10 mouse cellular contexts compared by ENCODE assay signal in the genomic region with DNA sequence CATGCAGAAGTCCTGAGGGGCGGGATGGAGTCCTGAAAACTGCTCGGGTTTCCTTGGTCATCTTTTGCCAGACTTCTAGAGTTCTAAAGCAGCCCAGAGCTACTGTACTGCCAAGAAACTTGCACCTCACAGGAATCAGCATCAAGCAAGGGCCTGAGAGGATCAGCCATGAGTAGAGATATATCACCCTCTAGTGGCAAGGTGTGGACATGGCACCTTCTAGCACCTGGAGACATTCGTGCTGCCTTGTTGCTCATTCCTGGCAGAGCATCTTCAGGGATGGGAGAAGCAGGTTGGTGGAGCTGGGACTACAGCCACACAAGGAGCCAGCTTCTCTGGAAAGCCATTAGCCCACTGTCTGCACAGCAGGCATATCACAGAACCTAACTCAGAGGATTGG. TPM values are rescaled to one million over a fixed set of nuclear protein-coding genes. Genes with fewer than 3 reads are reported as not detected.
DNase-seq lines count a peak whose midpoint lies in the region; ATAC-seq and TF ChIP-seq lines count a peak whose summit lies in the region.
"Had no signal": no experiment of that assay in that cellular context is flagged by ENCODE, and none has a peak within 500 bp of the region (broad histone marks: within the 10 kb centered on the region; RNA-seq: fewer than 3 reads in every experiment).

No protein-coding gene starts in this region.

- no peak overlapping the region for H3K9ac ChIP-seq in embryonic facial prominence, embryonic 14.5 days (ENCODE audit: low read depth, low read length)
- H3K9ac ChIP-seq in intestine, embryonic 16.5 days (ENCODE audit: low read depth, low read length) = no peak overlapping the region
- H3K9ac ChIP-seq in neural tube, embryonic 11.5 days (ENCODE audit: low read length) = no peak overlapping the region
- H3K9ac ChIP-seq: heart, embryonic 15.5 days had no signal

- H3K4me1 ChIP-seq in bone marrow macrophage, adult 2 months (ENCODE audit: control insufficient read depth, insufficient read depth, low read length) = no peaks in the 10 kb centered on the region
- no peaks in the 10 kb centered on the region for H3K4me1 ChIP-seq in embryonic facial prominence, embryonic 14.5 days (ENCODE audit: control insufficient read depth, insufficient read depth, low read length)
- H3K4me1 ChIP-seq in intestine, embryonic 16.5 days (ENCODE audit: control insufficient read depth, insufficient read depth, low read length) = no peaks in the 10 kb centered on the region
- no peaks in the 10 kb centered on the region for H3K4me1 ChIP-seq in limb, embryonic 10.5 days
- no peaks in the 10 kb centered on the region for H3K4me1 ChIP-seq in neural tube, embryonic 11.5 days (ENCODE audit: control insufficient read depth, insufficient read depth, low read length)
- H3K4me1 ChIP-seq: heart, embryonic 15.5 days had no signal

- ATAC-seq in embryonic facial prominence, embryonic 14.5 days (ENCODE audit: low read depth) = no peak
- peak; percentile 52 for ATAC-seq in intestine, embryonic 16.5 days
- ATAC-seq in neural tube, embryonic 11.5 days (ENCODE audit: insufficient read depth, low FRiP score, low TSS enrichment) = no peak

- no peaks in the 10 kb centered on the region for H3K27me3 ChIP-seq in embryonic facial prominence, embryonic 14.5 days (replicated peaks; ENCODE audit: control insufficient read depth, insufficient read depth, low read length)
- no peaks in the 10 kb centered on the region for H3K27me3 ChIP-seq in intestine, embryonic 16.5 days (replicated peaks; ENCODE audit: control insufficient read depth, insufficient read depth, low read length)
- no peaks in the 10 kb centered on the region for H3K27me3 ChIP-seq in limb, embryonic 10.5 days (ENCODE audit: low read depth, poor library complexity, severe bottlenecking)
- H3K27me3 ChIP-seq in neural tube, embryonic 11.5 days (ENCODE audit: control insufficient read depth, insufficient read depth, low read length) = no peaks in the 10 kb centered on the region
- H3K27me3 ChIP-seq: heart, embryonic 15.5 days had no signal

- peak; percentile 32 for DNase-seq in ovary, postnatal 14 days (ENCODE audit: low spot score)
- no peak for DNase-seq in ovary, postnatal 36 days (ENCODE audit: low spot score)
- DNase-seq in embryonic facial prominence, embryonic 14.5 days (ENCODE audit: low spot score) = peak; percentile 65
- peak; percentile 66 for DNase-seq in limb, embryonic 10.5 days (ENCODE audit: low spot score)
- peak; percentile 56 for DNase-seq in neural tube, embryonic 11.5 days (ENCODE audit: low spot score)
- peak; percentile 53 for DNase-seq in thymus, postnatal 25 days

- H3K4me3 ChIP-seq in bone marrow macrophage, adult 2 months (ENCODE audit: insufficient read depth, low read length) = no peak overlapping the region
- no peak overlapping the region for H3K4me3 ChIP-seq in embryonic facial prominence, embryonic 14.5 days (ENCODE audit: low read depth, low read length)
- H3K4me3 ChIP-seq in intestine, embryonic 16.5 days (ENCODE audit: low read length) = no peak overlapping the region
- no peak overlapping the region for H3K4me3 ChIP-seq in limb, embryonic 10.5 days
- no peak overlapping the region for H3K4me3 ChIP-seq in neural tube, embryonic 11.5 days (ENCODE audit: low read depth, low read length)
- H3K4me3 ChIP-seq: heart, embryonic 15.5 days had no signal

- H3K27ac ChIP-seq in bone marrow macrophage, adult 2 months (ENCODE audit: insufficient read depth, low read depth, low read length) = no peak overlapping the region
- H3K27ac ChIP-seq in embryonic facial prominence, embryonic 14.5 days (replicated peaks; ENCODE audit: low read depth, low read length) = no peak overlapping the region
- H3K27ac ChIP-seq in intestine, embryonic 16.5 days (ENCODE audit: low read length) = no peak overlapping the region
- no peak overlapping the region for H3K27ac ChIP-seq in limb, embryonic 10.5 days
- H3K27ac ChIP-seq in neural tube, embryonic 11.5 days (ENCODE audit: low read depth, low read length) = no peak overlapping the region
- H3K27ac ChIP-seq: heart, embryonic 15.5 days had no signal

- TF ChIP-seq CTCF in bone marrow macrophage, adult 2 months (IDR thresholded peaks at IDR 0.05; ENCODE audit: low read depth, low read length) = peak; percentile 64; the same call in 1 of the 2 replicates

- 37% methylated on average over 3 of the region's 3 CpGs for WGBS in embryonic facial prominence, embryonic 14.5 days
- WGBS in intestine, embryonic 16.5 days = 47% methylated on average over 3 of the region's 3 CpGs
- 37% methylated on average over 3 of the region's 3 CpGs for WGBS in limb, embryonic 10.5 days
- 47% methylated on average over 3 of the region's 3 CpGs for WGBS in neural tube, embryonic 11.5 days

- no peak for TF ChIP-seq POLR2A in bone marrow macrophage, adult 2 months (IDR thresholded peaks at IDR 0.05; ENCODE audit: borderline replicate concordance, low read depth, low read length)

- H3K4me2 ChIP-seq in embryonic facial prominence, embryonic 14.5 days (ENCODE audit: low read depth, low read length) = no peak overlapping the region
- no peak overlapping the region for H3K4me2 ChIP-seq in intestine, embryonic 16.5 days (ENCODE audit: low read depth, low read length)
- H3K4me2 ChIP-seq in neural tube, embryonic 11.5 days (ENCODE audit: low read depth) = no peak overlapping the region
- H3K4me2 ChIP-seq: heart, embryonic 15.5 days had no signal

- peaks cover 37% of the 10 kb centered on the region for H3K36me3 ChIP-seq in embryonic facial prominence, embryonic 14.5 days (ENCODE audit: control insufficient read depth, insufficient read depth, low read length)
- peaks cover 8% of the 10 kb centered on the region; the same call in 1 of the 2 replicates for H3K36me3 ChIP-seq in intestine, embryonic 16.5 days (ENCODE audit: control insufficient read depth, insufficient read depth, low read length)
- H3K36me3 ChIP-seq in limb, embryonic 10.5 days = peaks cover 56% of the 10 kb centered on the region
- peaks cover 6% of the 10 kb centered on the region; the same call in 1 of the 2 replicates for H3K36me3 ChIP-seq in neural tube, embryonic 11.5 days (ENCODE audit: control insufficient read depth, insufficient read depth, low read length)

- no peaks in the 10 kb centered on the region for H3K9me3 ChIP-seq in embryonic facial prominence, embryonic 14.5 days (ENCODE audit: control insufficient read depth, low read length)
- H3K9me3 ChIP-seq in intestine, embryonic 16.5 days (ENCODE audit: control insufficient read depth, low read length) = no peaks in the 10 kb centered on the region
- no peaks in the 10 kb centered on the region for H3K9me3 ChIP-seq in limb, embryonic 10.5 days (replicated peaks)
- no peaks in the 10 kb centered on the region for H3K9me3 ChIP-seq in neural tube, embryonic 11.5 days (ENCODE audit: control insufficient read depth, low read length)
- H3K9me3 ChIP-seq: heart, embryonic 15.5 days had no signal

RNA-seq across cellular contexts. Expression of a gene that starts 22.1 kb away (rescaled TPM):
- 52.4 and 56.7 TPM in 2 replicates for polyA plus RNA-seq in bone marrow macrophage, adult 2 months (2012; ENCODE audit: insufficient read depth, insufficient read length, missing spikeins)
- 93.7 and 106 TPM in 2 replicates for polyA plus RNA-seq in embryonic facial prominence, embryonic 14.5 days (2014; fragmentation: Nextera tagmentation; extraction: Ambion mirVana)
- polyA plus RNA-seq in intestine, embryonic 16.5 days (2015; fragmentation: Nextera tagmentation; extraction: Ambion mirVana) = 73.3 and 76.3 TPM in 2 replicates
- polyA plus RNA-seq in limb, embryonic 10.5 days (2016; fragmentation: Nextera tagmentation; extraction: Ambion mirVana) = 94.5 and 108 TPM in 2 replicates
- 90.3 and 93.2 TPM in 2 replicates for polyA plus RNA-seq in neural tube, embryonic 11.5 days (2014; fragmentation: Nextera tagmentation; extraction: Ambion mirVana)

RNA-seq across cellular contexts. Expression of a gene that starts 26.2 kb away (rescaled TPM):
- polyA plus RNA-seq in bone marrow macrophage, adult 2 months (2012; ENCODE audit: insufficient read depth, insufficient read length, missing spikeins) = not detected in 2 replicates
- polyA plus RNA-seq in embryonic facial prominence, embryonic 14.5 days (2014; fragmentation: Nextera tagmentation; extraction: Ambion mirVana) = not detected in 2 replicates
- polyA plus RNA-seq in intestine, embryonic 16.5 days (2015; fragmentation: Nextera tagmentation; extraction: Ambion mirVana) = 0.44 and 0.81 TPM in 2 replicates
- polyA plus RNA-seq in limb, embryonic 10.5 days (2016; fragmentation: Nextera tagmentation; extraction: Ambion mirVana) = 0.48 and 1.0 TPM in 2 replicates
- 0.31 TPM in 1 of 2 replicates, not detected in the other for polyA plus RNA-seq in neural tube, embryonic 11.5 days (2014; fragmentation: Nextera tagmentation; extraction: Ambion mirVana)
- polyA plus RNA-seq: stomach, embryonic 14.5 days had no signal

RNA-seq across cellular contexts. Expression of a gene that starts 36.9 kb away (rescaled TPM):
- polyA plus RNA-seq in bone marrow macrophage, adult 2 months (2012; ENCODE audit: insufficient read depth, insufficient read length, missing spikeins) = not detected in 2 replicates
- polyA plus RNA-seq in embryonic facial prominence, embryonic 14.5 days (2014; fragmentation: Nextera tagmentation; extraction: Ambion mirVana) = not detected in 2 replicates
- polyA plus RNA-seq in intestine, embryonic 16.5 days (2015; fragmentation: Nextera tagmentation; extraction: Ambion mirVana) = not detected in 2 replicates
- polyA plus RNA-seq in limb, embryonic 10.5 days (2016; fragmentation: Nextera tagmentation; extraction: Ambion mirVana) = not detected in 2 replicates
- polyA plus RNA-seq in neural tube, embryonic 11.5 days (2014; fragmentation: Nextera tagmentation; extraction: Ambion mirVana) = not detected in 2 replicates
- polyA plus RNA-seq: heart, embryonic 15.5 days; stomach, embryonic 14.5 days had no signal

RNA-seq across cellular contexts. Expression of a gene that starts 54.6 kb away (rescaled TPM):
- polyA plus RNA-seq in bone marrow macrophage, adult 2 months (2012; ENCODE audit: insufficient read depth, insufficient read length, missing spikeins) = not detected in 2 replicates
- polyA plus RNA-seq in embryonic facial prominence, embryonic 14.5 days (2014; fragmentation: Nextera tagmentation; extraction: Ambion mirVana) = not detected in 2 replicates
- polyA plus RNA-seq in intestine, embryonic 16.5 days (2015; fragmentation: Nextera tagmentation; extraction: Ambion mirVana) = not detected in 2 replicates
- not detected in 2 replicates for polyA plus RNA-seq in limb, embryonic 10.5 days (2016; fragmentation: Nextera tagmentation; extraction: Ambion mirVana)
- polyA plus RNA-seq in neural tube, embryonic 11.5 days (2014; fragmentation: Nextera tagmentation; extraction: Ambion mirVana) = not detected in 2 replicates
- polyA plus RNA-seq: heart, embryonic 15.5 days; stomach, embryonic 14.5 days had no signal
